Comparison of ENCODE assay signal across 8 mouse cellular contexts in genomic region chr10:52106164-52106757, GRCm38 (mm10).
DNase-seq lines count a peak whose midpoint lies in the region; ATAC-seq lines count a peak whose summit lies in the region.

No protein-coding gene starts in this region.

- no peak overlapping the region for H3K4me3 ChIP-seq in embryonic facial prominence, embryonic 11.5 days (ENCODE audit: low read depth, low read length)
- no peak overlapping the region for H3K4me3 ChIP-seq in embryonic facial prominence, embryonic 10.5 days
- no peak overlapping the region for H3K4me3 ChIP-seq in neural tube, embryonic 14.5 days (ENCODE audit: low read depth, low read length)

- DNase-seq in embryonic facial prominence, embryonic 11.5 days (ENCODE audit: low spot score) = peak; percentile 70
- DNase-seq in embryonic facial prominence, embryonic 10.5 days (ENCODE audit: low spot score) = no peak
- peak; percentile 3 for DNase-seq in thymus, postnatal 14 days
- DNase-seq in thymus, postnatal 10 days (ENCODE audit: low spot score in 2 of 2) = no peak
- DNase-seq in forelimb bud, embryonic 11.5 days (ENCODE audit: low read depth, low spot score) = peak; percentile 50
- peak; percentile 15 to 36 for DNase-seq in layer of hippocampus, postnatal 10 days (ENCODE audit: low spot score in 2 of 2)

- WGBS in embryonic facial prominence, embryonic 11.5 days = 35% methylated on average over 4 of the region's 4 CpGs
- WGBS in embryonic facial prominence, embryonic 10.5 days = 38% methylated on average over 4 of the region's 4 CpGs
- WGBS in neural tube, embryonic 14.5 days = 36% methylated on average over 4 of the region's 4 CpGs

- H3K9ac ChIP-seq in embryonic facial prominence, embryonic 11.5 days (replicated peaks; ENCODE audit: low read length) = no peak overlapping the region
- no peak overlapping the region for H3K9ac ChIP-seq in neural tube, embryonic 14.5 days (replicated peaks; ENCODE audit: low read depth, low read length)

- no peaks in the 10 kb centered on the region for H3K4me1 ChIP-seq in embryonic facial prominence, embryonic 11.5 days (ENCODE audit: control insufficient read depth, insufficient read depth, low read length)
- no peaks in the 10 kb centered on the region for H3K4me1 ChIP-seq in embryonic facial prominence, embryonic 10.5 days
- H3K4me1 ChIP-seq in neural tube, embryonic 14.5 days (ENCODE audit: control insufficient read depth, insufficient read depth, low read length) = no peaks in the 10 kb centered on the region

- no peak overlapping the region for H3K4me2 ChIP-seq in embryonic facial prominence, embryonic 11.5 days (ENCODE audit: low read depth, low read length)
- no peak overlapping the region for H3K4me2 ChIP-seq in neural tube, embryonic 14.5 days (ENCODE audit: low read depth, low read length)

- H3K9me3 ChIP-seq in embryonic facial prominence, embryonic 11.5 days (replicated peaks; ENCODE audit: control insufficient read depth, low read length) = no peaks in the 10 kb centered on the region
- no peaks in the 10 kb centered on the region for H3K9me3 ChIP-seq in embryonic facial prominence, embryonic 10.5 days
- no peaks in the 10 kb centered on the region for H3K9me3 ChIP-seq in neural tube, embryonic 14.5 days (ENCODE audit: control insufficient read depth, low read length)

- ATAC-seq in embryonic facial prominence, embryonic 11.5 days (replicated peaks; ENCODE audit: insufficient number of reproducible peaks, low FRiP score, low TSS enrichment, low read depth) = no peak
- peak; percentile 89 for ATAC-seq in neural tube, embryonic 14.5 days (ENCODE audit: low read depth)
- no peak for ATAC-seq in inflammation-experienced regulatory T-cells, adult 6 months

- H3K27me3 ChIP-seq in embryonic facial prominence, embryonic 11.5 days (ENCODE audit: control insufficient read depth, insufficient read depth, low read length) = no peaks in the 10 kb centered on the region
- no peaks in the 10 kb centered on the region for H3K27me3 ChIP-seq in embryonic facial prominence, embryonic 10.5 days (replicated peaks; ENCODE audit: low read depth, poor library complexity, severe bottlenecking)
- H3K27me3 ChIP-seq in neural tube, embryonic 14.5 days (ENCODE audit: control insufficient read depth, insufficient read depth, low read length) = no peaks in the 10 kb centered on the region

- no peak overlapping the region for H3K27ac ChIP-seq in embryonic facial prominence, embryonic 11.5 days (replicated peaks; ENCODE audit: low read depth, low read length)
- no peak overlapping the region for H3K27ac ChIP-seq in embryonic facial prominence, embryonic 10.5 days (replicated peaks)
- no peak overlapping the region for H3K27ac ChIP-seq in neural tube, embryonic 14.5 days (ENCODE audit: low read depth, low read length)

- H3K36me3 ChIP-seq in embryonic facial prominence, embryonic 11.5 days (replicated peaks; ENCODE audit: control insufficient read depth, insufficient read depth, low read depth, low read length) = no peaks in the 10 kb centered on the region
- H3K36me3 ChIP-seq in embryonic facial prominence, embryonic 10.5 days (replicated peaks) = no peaks in the 10 kb centered on the region
- no peaks in the 10 kb centered on the region for H3K36me3 ChIP-seq in neural tube, embryonic 14.5 days (ENCODE audit: control insufficient read depth, insufficient read depth, low read length)

Comparison
In these comparisons a context has a peak if more than half of its experiments do, and no peak if none do; other contexts are left out.
1. DNase-seq: peak in embryonic facial prominence, embryonic 11.5 days (single experiment), thymus, postnatal 14 days (single experiment), forelimb bud, embryonic 11.5 days (single experiment) and layer of hippocampus, postnatal 10 days (2 of 2); none in embryonic facial prominence, embryonic 10.5 days (single experiment) and thymus, postnatal 10 days (0 of 2).